Mouse (Mus musculus) brain, embryonic 14.5 days (tissue): ENCODE results near the gene Nrxn1.

Experiments
- CTCF ChIP-seq: fragments of 200-500 bp; IDR thresholded peaks from 2 replicates; pipeline ENCODE4 v1.5.1; 2012; ENCODE audit warnings: inconsistent platforms, mild to moderate bottlenecking, moderate library complexity, borderline replicate concordance; ENCODE audit not compliant: insufficient read depth, insufficient read length; ENCODE audit errors: extremely low read depth
- POLR2A ChIP-seq: fragments of 200-500 bp; IDR thresholded peaks from 2 replicates; pipeline ENCODE4 v1.6.1; 2012; ENCODE audit warnings: mild to moderate bottlenecking, inconsistent platforms, borderline replicate concordance; ENCODE audit not compliant: poor library complexity, insufficient read depth, insufficient read length, severe bottlenecking; ENCODE audit errors: extremely low read depth

DNA sequence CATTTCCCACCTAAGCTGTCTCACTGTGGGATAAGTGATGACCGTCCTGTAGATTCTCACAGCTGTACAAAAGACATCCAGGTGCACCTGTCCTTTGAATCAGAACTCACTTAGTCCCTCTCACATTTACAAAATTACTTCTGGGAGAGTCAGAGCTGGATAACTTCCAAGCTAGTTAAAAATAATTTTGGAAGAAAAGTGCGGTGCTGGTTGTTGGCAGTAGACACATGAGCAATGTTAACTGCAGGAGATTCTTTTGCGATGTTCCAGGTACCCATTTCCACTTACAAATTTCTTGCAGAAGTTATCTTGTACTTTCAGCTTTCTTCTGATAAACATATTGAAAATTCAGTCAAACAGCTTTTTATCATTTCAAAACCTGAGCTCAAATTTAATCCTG lies 317.5 kb downstream of the Nrxn1 start:
- TF ChIP-seq POLR2A, result no peak
- TF ChIP-seq CTCF, result no peak
